Mouse (Mus musculus): ENCODE data around the gene Derl3. TPM values are rescaled to one million over a fixed set of nuclear protein-coding genes. Genes with fewer than 3 reads are reported as not detected.
"Not testable (repeated sequence)": the region's sequence is repeated elsewhere in the genome, so short reads cannot be mapped to it uniquely, and the experiment has no call there.

Gene Derl3
- polyA plus RNA-seq (2012; rRNA removed) = 1.0 and 1.2 TPM in 2 replicates

DNA sequence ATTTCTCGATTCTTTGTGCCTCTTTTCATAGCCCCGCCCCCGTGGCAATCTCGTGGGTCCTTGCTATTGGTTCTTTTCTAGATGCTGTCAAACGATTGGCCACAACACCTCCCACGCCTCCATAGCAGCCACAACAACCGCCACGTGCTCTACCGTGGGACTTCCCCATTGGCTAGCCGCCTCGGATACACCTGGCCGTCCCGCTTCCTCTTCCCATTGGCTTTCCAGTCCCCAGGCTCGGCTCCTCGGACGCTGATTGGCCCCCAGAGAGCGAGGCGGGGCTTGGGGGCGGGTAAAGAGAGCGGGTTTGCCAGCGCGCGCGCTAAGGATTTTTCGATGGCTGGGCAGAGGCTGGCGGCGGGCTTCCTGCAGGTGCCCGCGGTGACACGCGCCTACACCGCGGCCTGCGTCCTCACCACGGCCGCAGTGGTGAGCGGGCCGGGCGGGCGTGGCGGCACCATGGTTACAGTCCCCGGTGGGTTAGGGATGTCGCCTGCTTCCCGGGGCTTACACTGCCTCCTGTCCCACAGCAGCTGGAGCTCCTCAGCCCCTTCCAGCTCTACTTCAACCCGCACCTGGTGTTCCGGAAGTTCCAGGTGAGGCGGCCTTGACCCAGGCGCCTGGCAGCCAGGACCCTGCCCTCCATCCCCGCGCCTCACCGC lies at the start of gene Derl3:
Gene Derl3 (plus strand): TSS at position 325 of the 662 bp plus-strand sequence.
- DNase-seq (ENCODE audit: low spot score) = peak; percentile 79

DNA sequence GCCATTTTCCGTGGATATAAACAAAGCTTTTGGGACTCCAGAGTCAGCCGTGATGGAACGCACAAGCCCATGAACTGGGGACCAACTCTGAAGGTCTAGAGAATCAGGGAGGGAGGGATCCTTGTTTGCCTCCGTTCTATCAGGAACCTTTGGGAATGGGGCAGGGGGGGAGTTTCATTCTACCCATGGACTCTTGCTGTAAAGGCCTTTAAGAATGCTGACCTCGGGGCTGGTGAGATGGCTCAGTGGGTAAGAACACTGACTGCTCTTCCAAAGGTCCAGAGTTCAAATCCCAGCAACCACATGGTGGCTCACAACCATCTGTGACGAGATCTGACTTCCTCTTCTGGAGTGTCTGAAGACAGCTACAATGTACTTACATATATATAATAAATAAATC lies 49.3 kb upstream of the Derl3 start:
- DNase-seq (ENCODE audit: low spot score) = not testable (repeated sequence)

DNA sequence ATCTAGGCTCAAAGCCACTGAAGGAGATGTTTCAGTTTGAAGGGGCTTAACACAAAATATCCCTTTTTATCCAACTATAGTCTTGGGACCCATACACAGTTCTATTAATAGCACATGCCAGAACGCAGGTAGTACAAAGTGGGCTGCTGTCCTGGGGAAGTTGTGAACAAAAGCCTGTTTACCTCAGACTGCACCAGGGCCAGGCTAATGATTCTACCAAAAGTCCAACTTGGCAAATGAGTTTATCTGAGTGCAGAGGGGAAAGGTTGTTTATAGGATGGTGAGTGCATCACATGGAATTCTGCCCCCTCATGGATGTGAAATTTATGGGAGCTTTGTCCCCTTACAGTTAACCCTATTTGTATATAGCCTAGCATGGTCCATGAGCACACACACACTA lies 48.4 kb upstream of the Derl3 start:
- no peak for DNase-seq (ENCODE audit: low spot score)

DNA sequence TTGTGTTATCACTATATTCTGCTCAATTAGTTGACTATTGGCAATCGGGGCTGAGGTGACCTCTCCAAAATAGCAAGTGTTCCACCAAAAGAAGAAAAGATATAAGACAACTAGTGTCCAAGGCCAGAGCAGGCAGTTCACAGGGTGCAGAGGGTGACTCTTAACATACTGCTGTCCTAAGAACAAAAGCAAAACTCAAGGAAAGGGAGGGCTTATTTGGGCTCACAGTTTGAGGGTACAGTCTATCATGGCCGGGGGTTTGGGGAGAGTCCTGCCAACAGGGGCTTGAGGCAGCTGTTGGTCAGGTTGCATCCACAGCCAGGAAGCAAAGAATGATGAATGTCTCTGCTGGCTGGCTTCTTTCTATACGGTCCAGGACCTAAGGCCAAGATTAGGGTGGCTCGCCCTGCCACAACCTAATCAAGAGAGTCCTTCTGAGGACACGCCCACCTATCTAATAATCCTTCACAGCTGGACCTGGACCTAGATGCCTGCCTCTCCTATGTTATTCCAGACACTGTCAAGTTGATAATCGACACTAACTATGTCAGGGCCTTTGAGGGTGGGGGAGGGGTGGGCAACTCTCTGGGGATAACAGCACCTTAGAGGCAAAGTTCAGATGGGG lies 47.8 kb upstream of the Derl3 start:
- DNase-seq (ENCODE audit: low spot score) = no peak

DNA sequence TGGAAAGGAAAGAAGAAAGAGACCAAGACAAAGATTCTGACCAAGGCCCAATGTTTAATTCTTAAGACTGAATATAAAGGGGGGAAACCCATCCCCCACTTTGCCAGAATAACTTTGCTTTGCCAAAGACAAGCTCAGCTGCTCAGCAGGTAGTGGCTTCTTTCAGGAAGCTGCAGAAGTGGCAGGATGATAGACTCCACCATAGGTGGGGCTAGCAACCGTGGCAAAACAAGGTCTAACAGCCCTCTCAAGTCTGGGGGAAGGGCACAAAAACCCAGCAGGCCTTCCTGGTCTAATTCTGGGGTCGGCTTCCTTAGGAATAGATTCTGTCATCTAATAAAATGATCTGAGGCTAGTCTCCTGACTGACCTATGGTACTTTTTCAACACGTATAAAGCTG lies 44.8 kb upstream of the Derl3 start:
- no peak for DNase-seq (ENCODE audit: low spot score)

DNA sequence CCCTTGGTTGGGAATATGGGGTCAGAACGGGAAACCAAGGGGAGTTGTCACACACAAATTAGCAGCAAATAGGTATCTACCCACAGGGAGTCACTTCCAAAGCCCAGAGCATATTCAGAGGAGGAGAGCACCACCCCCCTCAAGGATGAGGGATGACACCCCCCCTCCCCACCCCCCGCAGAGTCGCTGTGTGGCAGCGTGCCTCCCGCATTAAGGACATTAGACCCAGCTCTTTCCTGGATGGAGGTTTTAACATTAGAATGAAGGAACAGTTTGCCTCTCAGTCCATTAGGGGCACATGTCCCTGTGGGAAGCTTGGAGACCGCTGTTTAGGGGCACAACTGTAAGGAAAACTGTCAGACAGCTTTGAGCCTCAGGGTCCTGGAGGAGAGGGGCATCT lies 42.1 kb upstream of the Derl3 start:
- DNase-seq (ENCODE audit: low spot score) = no peak

DNA sequence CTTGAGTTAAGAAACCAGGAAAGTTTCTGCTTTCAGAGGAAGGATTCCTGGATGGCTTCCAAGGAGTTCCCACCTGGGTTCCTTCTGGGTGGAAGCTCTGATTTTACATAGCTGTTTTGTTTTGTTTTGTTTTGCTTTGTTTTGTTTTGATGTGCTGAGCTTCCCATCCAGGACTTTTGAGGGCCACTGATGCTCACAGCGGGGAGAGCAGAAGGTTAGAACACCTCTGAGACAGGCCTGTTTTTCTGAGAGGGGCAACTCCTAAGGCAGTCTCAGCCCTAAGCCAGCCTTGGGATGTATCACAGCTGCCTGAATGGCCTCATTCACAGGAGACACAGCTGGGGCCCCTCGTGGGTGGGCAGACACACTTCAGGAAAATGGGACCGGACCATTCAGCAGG lies 41.5 kb upstream of the Derl3 start:
- no peak for DNase-seq (ENCODE audit: low spot score)

DNA sequence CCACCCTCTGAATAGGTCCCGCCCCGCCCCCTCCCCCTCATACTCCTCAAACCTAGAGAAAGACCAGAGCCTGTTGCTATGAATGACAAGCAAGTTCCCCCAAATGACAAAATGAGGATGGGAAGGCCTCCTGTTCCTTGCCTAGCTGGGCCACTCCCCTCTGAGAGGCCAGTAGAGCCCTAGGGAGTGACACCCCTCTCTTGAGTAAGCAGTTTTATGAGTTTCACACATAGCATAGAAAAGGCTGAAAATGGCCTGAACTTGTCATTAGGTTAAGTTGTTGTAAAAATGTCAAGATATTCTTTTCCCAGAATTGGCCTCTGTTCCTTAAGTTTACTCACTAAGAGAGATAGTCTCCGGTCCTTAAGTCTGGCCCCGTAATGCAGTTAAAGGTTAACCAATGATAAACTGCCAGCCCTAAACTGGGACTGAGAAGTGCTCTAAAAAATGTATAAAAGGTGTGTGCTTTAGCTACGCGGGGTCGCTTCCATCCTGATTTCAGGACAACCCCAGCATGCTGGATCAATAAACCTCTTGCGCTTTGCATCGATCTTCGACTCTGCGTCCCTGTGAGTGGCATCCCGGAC lies 40.6 kb upstream of the Derl3 start:
- DNase-seq (ENCODE audit: low spot score) = no peak

DNA sequence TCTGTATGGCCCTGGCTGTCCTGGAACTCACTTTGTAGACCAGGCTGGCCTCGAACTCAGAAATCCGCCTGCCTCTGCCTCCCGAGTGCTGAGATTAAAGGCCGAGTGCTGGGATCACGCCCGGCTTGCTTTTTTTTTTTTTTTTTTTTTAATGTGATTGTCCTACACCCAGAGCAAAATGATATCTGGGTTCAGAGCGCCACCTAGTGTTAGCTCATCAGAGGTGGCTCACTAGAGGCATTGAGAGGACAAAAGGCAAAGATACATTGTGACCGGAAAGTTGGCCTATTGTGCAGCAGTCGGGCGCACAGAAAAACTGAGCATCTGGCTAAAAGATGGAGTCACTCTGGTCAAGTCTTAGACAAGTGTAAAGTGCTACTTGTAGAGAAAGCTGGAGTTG lies 39.8 kb upstream of the Derl3 start:
- DNase-seq (ENCODE audit: low spot score) = peak; percentile 47

DNA sequence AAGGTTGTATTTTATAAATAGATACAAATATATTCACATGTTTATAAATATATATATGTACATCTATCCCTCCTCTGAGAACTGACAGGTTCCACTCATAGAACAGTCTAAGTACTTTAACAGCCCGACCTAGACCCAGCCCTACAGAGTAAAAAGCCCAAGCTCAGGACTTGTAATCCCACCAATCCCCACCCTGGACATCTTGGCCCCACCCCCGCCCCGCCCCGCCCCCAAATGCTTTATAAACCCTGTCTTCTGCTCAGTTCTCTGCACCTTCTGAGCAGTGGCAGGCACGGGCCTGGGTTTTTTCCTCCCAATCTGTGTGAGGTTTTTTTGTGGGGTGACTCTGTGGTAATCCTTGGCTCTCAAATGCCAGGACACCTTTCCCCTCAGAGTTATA lies 39.1 kb upstream of the Derl3 start:
- DNase-seq (ENCODE audit: low spot score) = no peak

DNA sequence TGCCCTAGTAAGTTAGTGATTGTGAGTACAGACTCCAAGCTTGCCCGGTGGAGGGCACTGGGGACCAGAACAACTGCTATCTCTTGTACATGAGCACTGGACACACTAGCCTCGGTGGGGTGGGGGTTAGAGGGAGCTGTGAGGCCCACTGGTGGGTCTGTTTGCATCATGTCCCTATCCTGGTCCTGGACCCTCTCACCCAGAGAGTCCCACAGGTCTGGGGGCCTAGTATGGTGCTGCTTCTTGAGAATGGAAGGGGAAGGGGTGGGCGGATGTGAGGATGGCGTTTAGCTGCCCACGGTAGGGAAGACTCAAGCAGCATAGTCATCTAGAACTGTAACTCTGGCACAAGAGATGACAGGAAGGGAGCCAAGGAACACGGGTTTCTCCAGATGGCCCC lies 38.4 kb upstream of the Derl3 start:
- DNase-seq (ENCODE audit: low spot score) = no peak

DNA sequence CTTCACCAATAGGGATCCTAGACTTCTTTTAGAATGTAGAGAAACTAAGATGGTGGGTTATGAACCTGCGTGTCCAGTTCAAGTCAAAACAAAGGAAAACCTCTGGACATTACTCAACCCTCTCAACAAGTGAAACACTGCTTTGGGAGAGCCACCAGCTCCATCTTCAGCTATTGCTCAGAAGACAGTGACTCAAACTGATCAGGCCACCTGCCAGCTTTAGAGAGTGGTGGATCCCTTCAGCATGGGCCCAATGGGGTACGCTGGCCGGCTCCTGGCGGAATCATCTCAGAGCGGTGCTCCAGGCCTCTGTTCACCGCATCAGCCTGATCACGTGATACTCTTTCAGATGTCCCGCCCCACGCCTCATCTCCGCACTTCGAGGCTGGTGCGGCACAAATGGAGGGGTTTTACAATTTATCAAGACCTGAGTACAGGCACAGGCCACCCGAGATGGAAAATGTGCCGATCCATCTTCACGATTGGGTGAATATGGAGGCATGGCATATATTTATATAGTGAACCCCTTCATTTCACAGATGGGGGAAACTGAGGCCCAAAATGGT lies 37.7 kb upstream of the Derl3 start:
- DNase-seq (ENCODE audit: low spot score) = no peak

DNA sequence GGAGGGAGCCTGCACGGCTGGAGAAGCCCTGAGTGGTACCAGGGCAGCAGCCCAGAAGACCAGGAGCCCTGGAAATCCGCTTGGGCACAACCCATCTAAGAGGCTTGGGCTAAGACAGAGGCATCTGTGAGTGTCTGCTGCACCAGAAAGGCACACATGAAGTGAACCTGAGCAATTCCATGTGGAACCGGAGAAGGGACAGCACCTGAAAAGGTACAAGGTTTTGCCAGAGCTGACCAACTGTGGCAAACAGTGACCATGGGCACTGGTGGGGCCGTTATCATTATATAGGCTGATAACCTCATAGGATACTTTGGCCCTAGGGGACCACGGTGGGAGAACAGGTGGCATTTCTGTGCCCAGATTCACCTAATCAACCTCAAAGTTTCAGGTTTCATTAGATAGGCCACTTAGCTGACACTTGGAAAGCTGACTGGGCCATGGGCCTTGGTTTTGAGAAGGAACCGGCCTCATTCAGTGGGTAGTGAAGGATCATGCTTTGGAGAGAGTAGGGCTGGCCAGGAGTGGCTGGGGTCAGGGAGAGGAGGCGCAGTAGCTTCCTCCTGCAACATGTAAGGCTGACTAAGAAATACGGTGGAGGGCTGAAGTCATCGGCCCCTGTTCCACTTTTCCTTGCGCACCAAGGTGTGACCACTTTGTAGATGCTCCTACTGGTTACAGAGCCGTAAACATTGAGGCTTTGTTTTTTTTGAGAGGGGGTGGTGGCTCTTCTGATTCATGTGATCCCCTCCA lies 36.9 kb upstream of the Derl3 start:
- DNase-seq (ENCODE audit: low spot score) = no peak

DNA sequence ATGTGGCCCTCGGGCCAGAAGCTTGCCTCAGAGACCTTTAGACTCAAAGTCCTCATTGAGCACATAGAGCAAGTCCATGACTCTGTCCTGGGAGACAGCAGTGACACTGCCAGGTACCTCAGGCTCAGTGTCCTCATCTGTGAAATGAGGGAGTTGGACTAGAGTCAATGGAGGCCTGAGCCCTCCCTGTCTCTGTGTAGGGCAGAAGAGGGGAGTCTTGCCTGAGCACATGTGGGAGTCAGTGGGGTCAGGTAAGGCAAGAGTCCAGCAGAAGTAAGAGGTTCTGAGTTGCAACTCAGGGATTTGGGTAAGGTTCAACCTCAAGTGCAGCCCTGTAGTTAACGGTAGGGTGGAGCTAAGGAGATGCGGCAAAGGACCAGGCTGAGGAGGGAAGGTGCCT lies 36.2 kb upstream of the Derl3 start:
- DNase-seq (ENCODE audit: low spot score) = no peak

DNA sequence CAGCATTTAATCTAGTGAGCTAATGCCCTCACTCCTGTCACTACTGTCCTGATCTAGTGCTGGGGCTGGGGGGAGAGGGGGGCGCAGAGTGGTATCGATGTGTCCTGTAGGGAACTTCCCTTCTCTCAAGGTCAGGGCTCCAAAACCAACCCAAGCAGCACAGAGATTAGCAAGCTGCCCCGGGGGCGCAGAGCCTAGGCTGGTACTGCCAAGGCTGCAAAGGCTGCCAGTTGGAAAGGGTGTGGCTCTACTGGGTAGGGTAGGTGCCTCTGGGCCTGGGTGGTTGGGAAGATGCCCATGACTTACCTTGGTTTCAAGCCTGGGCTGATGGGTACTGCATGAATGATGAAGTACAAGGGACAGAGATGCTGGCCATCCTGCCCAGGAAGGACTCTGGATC lies 35.6 kb upstream of the Derl3 start:
- DNase-seq (ENCODE audit: low spot score) = no peak

DNA sequence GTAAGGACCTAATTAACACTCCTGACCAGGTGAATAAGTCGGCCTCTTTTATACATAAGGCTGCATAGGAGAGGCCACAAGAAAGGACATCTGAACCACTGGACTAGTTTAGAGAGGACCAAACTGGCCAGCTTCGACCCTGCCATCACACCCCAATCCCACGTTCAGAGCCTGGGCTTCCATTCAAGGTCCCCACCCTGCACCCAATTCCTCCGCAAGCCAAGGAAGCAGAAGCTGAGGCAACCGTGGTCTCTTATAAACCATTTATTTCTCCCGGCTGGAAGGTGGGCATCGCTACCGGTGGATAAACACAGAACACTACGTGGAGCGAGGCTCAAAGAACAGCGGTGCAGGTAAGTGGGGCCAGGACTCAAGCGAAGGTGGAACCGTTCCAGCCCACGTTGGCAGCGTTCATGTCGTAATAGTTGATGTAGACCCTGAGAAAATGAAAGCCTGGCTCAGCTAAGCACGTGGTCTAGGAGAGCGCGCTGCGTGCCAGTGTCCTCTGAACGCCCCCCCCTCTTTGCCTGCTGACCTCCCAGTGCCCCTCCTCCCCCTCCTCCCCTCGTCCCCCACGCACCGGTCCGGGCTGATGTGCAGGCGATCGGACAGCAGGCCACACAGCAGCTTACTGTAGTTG lies 34.0 kb upstream of the Derl3 start:
- DNase-seq (ENCODE audit: low spot score) = no peak

DNA sequence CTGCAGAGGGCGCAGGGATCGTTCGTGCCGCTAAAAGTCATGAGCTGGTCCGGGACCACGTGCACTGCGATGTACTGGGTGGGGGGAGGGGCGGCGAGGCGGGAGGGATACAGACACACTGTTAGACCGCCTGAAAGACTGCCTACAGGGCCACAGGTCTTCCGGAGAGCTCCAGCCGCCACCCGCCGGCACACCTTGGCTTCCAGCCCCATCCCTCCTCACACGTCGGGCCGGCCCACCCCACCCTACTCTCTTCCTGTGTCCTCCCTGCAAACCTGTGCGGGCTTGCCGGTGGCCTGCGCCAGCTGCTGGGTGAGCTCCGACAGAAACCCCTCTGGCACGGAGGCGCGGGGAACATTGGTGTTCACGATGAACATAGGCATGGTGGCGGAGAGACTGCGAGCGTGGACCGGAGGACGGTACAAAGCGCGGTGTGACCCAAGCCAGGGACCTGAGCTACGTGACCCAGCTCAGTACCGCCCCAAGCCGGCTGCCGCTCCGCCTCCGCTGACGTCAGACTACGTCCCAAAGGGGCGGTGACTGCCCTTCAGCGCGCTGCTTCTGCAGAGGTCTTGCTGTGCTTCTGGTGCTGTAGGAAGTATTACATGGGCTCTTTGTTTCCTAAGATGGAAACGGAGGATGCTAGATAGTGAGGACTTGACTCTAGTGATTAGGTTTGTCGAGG lies 33.3 kb upstream of the Derl3 start, which contains the start of gene Mif:
Gene Mif (minus strand): TSS at position 455 of the 685 bp plus-strand sequence.
- peak; percentile 79 for DNase-seq (ENCODE audit: low spot score)

DNA sequence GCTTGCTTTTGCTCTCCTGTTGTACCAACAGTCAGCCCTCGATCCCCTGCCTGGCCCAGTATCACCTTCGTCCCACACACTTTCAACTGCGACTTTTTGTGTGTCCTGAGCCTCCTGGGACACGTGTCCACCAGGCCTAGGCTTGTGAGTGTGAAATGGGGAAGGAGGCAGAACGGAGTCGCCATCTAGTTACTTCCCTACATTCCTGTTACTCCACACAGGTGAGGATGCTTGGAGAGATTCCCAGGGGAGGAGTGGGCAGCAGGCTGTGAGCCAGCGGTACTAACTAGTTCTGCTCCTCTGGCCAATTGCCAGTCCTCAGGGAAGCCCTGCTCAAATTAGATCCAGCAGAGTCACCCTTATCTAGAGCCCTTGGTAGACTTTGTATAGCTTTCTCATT lies 32.5 kb upstream of the Derl3 start:
- no peak for DNase-seq (ENCODE audit: low spot score)

DNA sequence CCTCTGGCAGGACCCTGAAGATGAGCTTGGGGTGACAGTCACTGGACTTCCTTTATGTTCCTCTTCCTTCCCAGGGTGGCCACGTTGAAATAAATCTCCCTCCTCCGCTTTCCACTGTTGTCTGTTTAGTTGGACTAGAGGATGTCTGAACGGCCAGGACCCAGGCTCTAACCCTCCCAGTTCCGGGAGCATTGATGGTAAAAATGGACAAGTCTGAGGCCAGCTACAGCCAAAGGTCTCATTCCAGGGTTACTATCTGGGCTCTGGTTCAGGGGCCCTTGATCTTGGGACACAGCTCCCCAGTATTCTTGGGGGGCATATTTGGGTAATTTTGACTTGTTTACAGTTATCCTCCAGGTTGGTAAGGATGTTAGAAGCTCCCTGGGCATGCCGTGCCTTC lies 31.6 kb upstream of the Derl3 start:
- no peak for DNase-seq (ENCODE audit: low spot score)

DNA sequence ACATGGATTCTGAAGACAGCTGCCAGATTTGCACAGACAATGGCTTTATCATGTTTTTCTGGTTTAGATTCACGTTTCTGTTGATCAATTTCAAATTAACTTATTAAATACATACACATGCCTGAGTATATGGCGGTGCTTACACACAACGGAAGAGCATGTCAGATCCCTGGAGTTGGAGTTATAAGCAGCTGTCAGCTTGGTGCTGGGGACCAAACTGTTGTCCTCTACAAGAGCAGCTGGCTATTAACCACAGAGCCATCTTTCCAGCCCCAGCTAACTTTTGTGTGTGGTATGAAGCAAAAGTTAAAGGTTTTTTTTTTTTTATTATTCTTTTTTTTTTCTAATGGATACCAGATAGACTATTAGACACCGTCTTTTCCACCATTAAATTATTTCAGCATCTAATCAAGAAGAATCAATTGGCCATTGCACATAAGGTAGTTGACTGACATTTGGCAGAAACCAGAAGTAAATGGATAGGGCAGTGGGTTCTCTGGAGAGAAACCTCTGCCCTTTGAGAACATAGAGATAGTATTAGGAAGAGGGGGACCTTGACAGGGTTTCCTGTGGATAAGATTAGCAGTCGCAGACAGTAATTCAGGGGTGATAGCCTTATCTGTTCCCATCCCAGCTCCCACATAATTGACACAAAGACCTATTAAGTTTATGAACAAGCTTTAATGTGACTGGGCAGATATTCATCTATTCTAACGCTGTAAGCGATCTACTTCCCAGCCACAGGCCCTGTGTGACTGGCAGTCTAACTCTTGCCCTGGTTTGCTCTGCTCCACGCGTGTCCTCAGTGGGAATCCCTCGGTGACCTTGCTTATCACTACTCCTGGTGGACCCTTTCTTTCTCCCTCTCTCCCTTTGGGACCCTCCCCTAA lies 20.9 kb upstream of the Derl3 start:
- no peak for DNase-seq (ENCODE audit: low spot score)
